Mouse (Mus musculus) liver, embryonic 13.5 days (tissue): Measurements from ENCODE around the gene Junb. TPM values are rescaled to one million over a fixed set of nuclear protein-coding genes. Genes with fewer than 3 reads are reported as not detected.
A peak's percentile ranks its signal among the peaks of the same experiment; 100 is the strongest.

Experiments
- ATAC-seq: fragments of 200-750 bp; cut with Nextera tagmentation; 2 replicates; pipeline ENCODE4 v1.8.0; 2017; ENCODE audit warnings: low read depth, mild to moderate bottlenecking, moderate number of reproducible peaks, moderate library complexity
- DNase-seq: peaks from one replicate; pipeline ENCODE4 v3.0.0; 2022
- H3K27ac ChIP-seq: fragments of 300-500 bp; sonication (generic); 2 replicates; pipeline ENCODE4 v1.5.1; 2015; ENCODE audit warnings: moderate library complexity, mild to moderate bottlenecking, inconsistent platforms
- H3K27me3 ChIP-seq: fragments of 300-500 bp; sonication (generic); 2 replicates; pipeline ENCODE4 v1.6.1; 2015; ENCODE audit warnings: mild to moderate bottlenecking, inconsistent platforms
- H3K36me3 ChIP-seq: fragments of 300-500 bp; sonication (generic); 2 replicates; pipeline ENCODE4 v1.6.1; 2015; ENCODE audit warnings: mild to moderate bottlenecking, inconsistent platforms
- H3K4me1 ChIP-seq: fragments of 300-500 bp; sonication (generic); replicated peaks from 2 replicates; pipeline ENCODE4 v1.6.1; 2015; ENCODE audit warnings: inconsistent platforms
- H3K4me2 ChIP-seq: fragments of 300-500 bp; sonication (generic); 2 replicates; pipeline ENCODE4 v1.6.1; 2015; ENCODE audit warnings: inconsistent platforms, mild to moderate bottlenecking, moderate library complexity
- H3K4me3 ChIP-seq: fragments of 300-500 bp; sonication (generic); replicated peaks from 2 replicates; pipeline ENCODE4 v1.5.1; 2015; ENCODE audit warnings: mild to moderate bottlenecking, inconsistent platforms
- H3K9ac ChIP-seq: fragments of 300-500 bp; sonication (generic); 2 replicates; pipeline ENCODE4 v1.6.1; 2015; ENCODE audit warnings: mild to moderate bottlenecking, inconsistent platforms
- H3K9me3 ChIP-seq: fragments of 300-500 bp; sonication (generic); replicated peaks from 2 replicates; pipeline ENCODE4 v1.6.1; 2016; ENCODE audit warnings: inconsistent platforms
- WGBS: fragments of 180-500 bp; shearing (Covaris S2); methylation state at CpG from one replicate; pipeline ENCODE4 v1.1.7; 2015; ENCODE audit not compliant: insufficient replicate concordance; 5-methylcytosine and 5-hydroxymethylcytosine counted together
- polyA plus RNA-seq: library from polyadenylated mRNA; unstranded; fragments of >200 nt; fragmentation: Nextera tagmentation; extraction: Ambion mirVana; gene quantifications from 2 replicates; pipeline ENCODE4 v1.2.1, GENCODE M21; 2015

Gene Junb
- polyA plus RNA-seq, 1 experiment from 2014 or later = 15.3 TPM

DNA sequence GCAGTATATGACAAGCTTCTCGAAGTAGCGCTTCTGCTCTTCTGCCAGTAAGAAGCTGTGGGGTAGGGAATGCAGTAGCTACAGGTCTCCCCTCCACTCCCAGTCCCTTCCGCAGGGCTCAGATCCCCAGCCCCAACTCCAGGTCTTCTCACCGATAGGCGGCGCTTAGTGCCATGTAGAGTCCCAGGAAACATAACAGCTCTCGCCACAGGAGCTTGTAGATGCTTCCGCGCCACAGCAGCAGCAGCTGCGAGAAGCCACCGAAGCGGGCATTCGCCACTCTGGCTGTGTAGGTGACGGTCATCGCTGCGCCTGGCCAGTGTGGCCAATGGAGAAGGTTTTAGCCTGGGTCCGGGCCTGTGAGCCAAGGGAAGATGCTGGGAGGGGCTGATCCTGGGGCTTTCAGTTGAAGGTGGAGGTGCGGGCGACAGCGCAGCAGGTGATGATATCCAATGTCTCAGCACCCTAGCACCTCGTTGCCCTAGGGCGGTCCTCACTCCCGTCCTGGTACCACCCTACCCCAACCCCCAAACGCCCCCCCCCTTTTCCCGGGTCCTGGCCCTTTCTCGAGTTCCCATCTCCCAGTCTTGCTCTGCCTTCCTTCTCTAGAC is 34.8 kb upstream of the Junb start:
- Histone ChIP-seq H3K9me3 (no peaks in the 10 kb centered on the region), H3K4me1 (peaks cover 4% of the 10 kb centered on the region; the same call in 1 of the 2 replicates), H3K27ac (no peak overlapping the region), H3K36me3 (peaks cover 13% of the 10 kb centered on the region), H3K9ac (0 out of 2 replicates have a peak overlapping the region, but pooled peaks have one; percentile 45), H3K4me3 (peak overlapping the region; percentile 29), H3K4me2 (peak overlapping the region; percentile 59), H3K27me3 (peaks cover 62% of the 10 kb centered on the region)
- peak; percentile 56; the same call in 1 of the 2 replicates for ATAC-seq
- WGBS = 3% methylated on average over 25 of the region's 26 CpGs
- DNase-seq = peak; percentile 60

DNA sequence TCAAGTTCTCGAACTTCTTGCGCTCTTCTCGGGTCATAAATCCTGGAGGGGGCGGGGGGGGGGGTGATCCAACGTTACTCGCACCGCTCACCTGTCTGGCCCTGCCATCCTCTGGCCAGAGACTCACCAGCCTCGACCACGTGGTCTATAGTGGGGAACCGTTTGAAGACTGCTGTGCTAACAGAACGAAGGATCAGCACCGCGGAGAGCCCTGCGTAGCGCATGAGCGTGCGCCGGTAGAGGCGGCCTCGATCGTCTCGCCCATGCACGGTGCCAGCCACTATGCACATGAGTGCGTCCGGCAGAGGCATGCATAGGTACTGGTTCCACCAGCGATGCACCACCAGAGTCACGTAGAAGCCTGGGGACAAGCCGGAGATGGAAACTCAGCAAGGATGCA is 32.7 kb upstream of the Junb start:
- H3K4me1 ChIP-seq = peaks cover 7% of the 10 kb centered on the region; the same call in 1 of the 2 replicates
- no peaks in the 10 kb centered on the region for H3K36me3 ChIP-seq
- H3K9me3 ChIP-seq = no peaks in the 10 kb centered on the region
- H3K27ac ChIP-seq = no peak overlapping the region
- ATAC-seq (no peak), DNase-seq (no peak)
- H3K27me3 ChIP-seq = peaks cover 80% of the 10 kb centered on the region
- H3K4me2 ChIP-seq = no peak overlapping the region
- WGBS = 12% methylated on average over 28 of the region's 28 CpGs
- no peak overlapping the region for H3K9ac ChIP-seq
- H3K4me3 ChIP-seq = no peak overlapping the region

DNA sequence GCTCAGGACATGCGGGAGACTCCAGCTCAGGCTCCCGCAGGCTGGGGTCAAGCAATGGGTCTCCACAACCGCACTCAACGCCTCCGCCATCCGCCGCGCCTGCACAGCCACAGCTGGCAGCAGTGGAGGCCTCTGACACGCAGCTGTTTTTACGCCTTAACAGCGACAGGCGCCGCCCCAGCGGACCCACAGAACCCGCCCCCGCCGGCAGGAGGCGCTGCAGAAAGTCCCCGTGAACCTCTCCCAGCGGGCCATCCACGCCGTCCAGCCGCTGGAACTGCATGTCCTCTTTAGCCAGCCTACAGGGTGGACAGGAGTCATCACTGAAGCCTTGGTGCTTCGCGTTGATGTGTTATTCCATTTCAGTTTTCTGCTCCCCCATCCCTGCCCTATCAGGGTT is 29.2 kb upstream of the Junb start:
- no peak for ATAC-seq
- DNase-seq = no peak

DNA sequence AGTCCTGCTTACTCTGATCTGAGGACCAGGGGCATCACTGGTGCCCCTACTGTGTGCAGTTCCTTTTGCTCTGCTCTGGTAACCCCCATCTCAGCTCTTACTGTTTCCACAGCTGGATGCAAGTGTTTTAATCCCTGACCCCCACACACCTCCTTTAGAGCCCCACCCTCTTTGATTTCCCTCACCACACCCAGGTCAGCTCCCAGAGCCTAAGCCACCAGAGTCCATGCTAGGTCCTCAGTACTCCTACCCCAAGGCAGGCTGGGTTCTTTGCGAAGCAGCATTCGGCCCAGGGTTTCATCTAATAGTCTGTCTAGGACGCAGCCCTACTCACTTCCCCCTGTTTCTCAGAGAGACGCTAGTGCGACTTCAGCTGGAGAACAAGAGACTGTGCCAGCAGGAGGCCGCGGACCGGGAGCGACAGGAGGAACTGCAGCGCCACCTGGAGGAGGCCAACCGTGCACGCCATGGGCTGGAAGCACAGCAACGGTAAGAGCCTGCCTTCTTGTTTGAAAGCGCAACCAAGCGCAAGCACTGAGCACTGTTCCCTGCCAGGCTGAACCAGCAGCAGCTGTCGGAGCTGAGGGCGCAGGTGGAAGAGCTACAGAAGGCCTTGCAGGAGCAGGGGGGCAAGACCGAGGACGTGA is 19.3 kb upstream of the Junb start:
- H3K9ac ChIP-seq = peak overlapping the region; percentile 50
- DNase-seq = peak; percentile 76
- H3K4me3 ChIP-seq = no peak overlapping the region
- no peaks in the 10 kb centered on the region for H3K36me3 ChIP-seq
- 6% methylated on average over 19 of the region's 19 CpGs for WGBS
- peaks cover 13% of the 10 kb centered on the region; the same call in 1 of the 2 replicates for H3K27me3 ChIP-seq
- peak overlapping the region; percentile 36 for H3K4me2 ChIP-seq
- ATAC-seq = peak; percentile 80
- no peak overlapping the region for H3K27ac ChIP-seq
- no peaks in the 10 kb centered on the region for H3K9me3 ChIP-seq
- H3K4me1 ChIP-seq = peaks cover 15% of the 10 kb centered on the region

More for the DNA sequence above, 29.2 kb upstream of the Junb start:
- WGBS = 21% methylated on average over 25 of the region's 25 CpGs
- Histone ChIP-seq H3K4me3 (no peak overlapping the region), H3K27me3 (peaks cover 59% of the 10 kb centered on the region), H3K36me3 (no peaks in the 10 kb centered on the region), H3K9ac (no peak overlapping the region), H3K27ac (no peak overlapping the region), H3K4me2 (no peak overlapping the region), H3K4me1 (peaks cover 3% of the 10 kb centered on the region; the same call in 1 of the 2 replicates), H3K9me3 (no peaks in the 10 kb centered on the region)

DNA sequence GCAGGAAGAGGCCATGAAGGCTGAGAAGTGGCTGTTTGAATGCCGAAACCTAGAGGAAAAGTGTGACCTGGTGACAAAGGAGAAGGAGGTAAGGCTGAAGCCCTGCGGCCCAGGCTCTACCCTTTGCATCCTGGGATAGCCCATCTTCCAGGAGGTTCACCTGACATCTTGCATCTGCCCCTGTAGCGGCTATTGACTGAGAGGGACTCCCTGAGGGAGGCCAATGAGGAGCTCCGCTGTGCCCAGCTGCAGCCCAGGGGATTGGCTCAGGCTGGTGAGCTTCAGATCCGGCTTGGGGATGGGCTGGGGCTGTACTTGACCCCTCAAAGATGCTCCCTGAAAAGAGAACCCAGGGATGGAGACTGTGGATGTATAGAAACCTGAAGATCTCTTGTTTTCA is 18.5 kb upstream of the Junb start:
- no peak overlapping the region for H3K4me3 ChIP-seq
- H3K27ac ChIP-seq = no peak overlapping the region
- WGBS = 82% methylated on average over 5 of the region's 5 CpGs
- H3K9ac ChIP-seq = no peak overlapping the region
- no peaks in the 10 kb centered on the region for H3K9me3 ChIP-seq
- H3K4me1 ChIP-seq = peaks cover 15% of the 10 kb centered on the region
- ATAC-seq (no peak), DNase-seq (no peak)
- H3K36me3 ChIP-seq = no peaks in the 10 kb centered on the region
- H3K27me3 ChIP-seq = peaks cover 13% of the 10 kb centered on the region; the same call in 1 of the 2 replicates
- H3K4me2 ChIP-seq = no peak overlapping the region

DNA sequence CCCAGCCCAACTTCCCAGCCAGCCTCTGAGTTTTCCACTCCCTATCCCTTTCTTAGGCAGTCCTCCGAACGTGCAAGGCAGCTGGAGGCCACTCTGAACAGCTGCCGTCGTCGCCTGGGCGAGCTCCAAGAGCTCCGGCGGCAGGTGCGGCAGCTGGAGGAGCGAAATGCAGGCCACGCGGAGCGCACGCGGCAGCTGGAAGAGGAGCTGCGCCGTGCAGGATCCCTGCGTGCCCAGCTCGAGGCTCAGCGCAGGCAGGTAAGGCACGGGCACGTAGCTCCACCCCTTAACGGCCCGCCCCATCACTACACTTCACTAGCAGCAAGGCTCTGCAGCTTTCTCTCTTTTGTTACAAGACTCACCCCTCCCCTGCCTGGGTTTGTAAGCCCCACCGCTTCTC is 17.2 kb upstream of the Junb start:
- Histone ChIP-seq H3K36me3 (no peaks in the 10 kb centered on the region), H3K9ac (no peak overlapping the region), H3K4me3 (no peak overlapping the region), H3K27me3 (peaks cover 13% of the 10 kb centered on the region; the same call in 1 of the 2 replicates), H3K4me1 (peaks cover 23% of the 10 kb centered on the region), H3K4me2 (no peak overlapping the region), H3K9me3 (no peaks in the 10 kb centered on the region), H3K27ac (no peak overlapping the region)
- WGBS = 56% methylated on average over 25 of the region's 25 CpGs
- DNase-seq (no peak), ATAC-seq (no peak)

DNA sequence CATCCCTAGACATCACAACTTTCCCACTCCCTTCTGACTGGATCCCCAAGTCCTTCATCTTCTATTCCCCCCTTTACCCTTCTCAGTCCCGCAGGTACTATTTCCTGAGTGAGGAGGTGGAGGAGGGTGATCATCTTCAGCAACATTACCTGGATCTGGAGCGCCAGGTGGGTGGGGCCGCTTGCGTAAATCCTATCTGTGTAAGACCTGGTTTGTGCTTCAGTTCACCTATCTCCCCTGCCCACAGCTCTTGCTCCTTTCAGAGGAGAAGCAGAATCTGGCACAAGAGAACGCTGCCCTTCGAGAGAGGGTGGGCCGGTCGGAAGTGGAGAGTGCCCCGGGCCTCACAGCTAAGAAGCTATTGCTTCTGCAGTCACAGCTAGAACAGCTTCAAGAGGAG is 15.9 kb upstream of the Junb start:
- Histone ChIP-seq H3K9ac (no peak overlapping the region), H3K27me3 (peaks cover 13% of the 10 kb centered on the region; the same call in 1 of the 2 replicates), H3K36me3 (no peaks in the 10 kb centered on the region), H3K4me1 (peaks cover 29% of the 10 kb centered on the region), H3K4me3 (no peak overlapping the region), H3K9me3 (no peaks in the 10 kb centered on the region), H3K4me2 (no peak overlapping the region), H3K27ac (no peak overlapping the region)
- DNase-seq (no peak), ATAC-seq (no peak)
- WGBS = 82% methylated on average over 9 of the region's 9 CpGs

DNA sequence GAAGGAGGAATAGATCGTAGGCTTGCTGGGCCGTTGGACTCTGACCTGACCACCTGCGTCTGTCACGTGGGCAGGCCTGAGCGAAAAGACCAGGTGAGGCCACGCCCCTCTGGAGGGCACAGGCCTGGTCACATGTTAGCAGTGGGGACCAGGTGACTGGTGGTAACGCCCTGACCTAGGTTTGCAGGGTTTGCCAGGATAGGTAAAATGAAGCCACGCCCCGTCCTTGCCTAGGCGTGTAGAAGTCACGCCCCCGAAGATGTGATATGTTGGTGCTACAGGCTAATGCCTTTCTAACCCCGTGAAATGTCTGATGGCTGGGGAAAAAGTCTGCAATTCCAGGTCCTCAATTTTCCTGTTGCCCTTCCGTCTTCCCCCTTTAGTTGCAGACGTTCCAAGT is 12.3 kb upstream of the Junb start:
- H3K36me3 ChIP-seq = no peaks in the 10 kb centered on the region
- H3K4me3 ChIP-seq = peak overlapping the region; percentile 70
- H3K9me3 ChIP-seq = no peaks in the 10 kb centered on the region
- peak overlapping the region; percentile 95 for H3K4me2 ChIP-seq
- H3K27me3 ChIP-seq = peaks cover 6% of the 10 kb centered on the region; the same call in 1 of the 2 replicates
- H3K27ac ChIP-seq = peak overlapping the region; percentile 81
- DNase-seq (peak; percentile 54), ATAC-seq (peak; percentile 52)
- WGBS = under 1% methylated on average over 15 of the region's 15 CpGs
- peak overlapping the region; percentile 76 for H3K9ac ChIP-seq
- H3K4me1 ChIP-seq = peaks cover 52% of the 10 kb centered on the region

DNA sequence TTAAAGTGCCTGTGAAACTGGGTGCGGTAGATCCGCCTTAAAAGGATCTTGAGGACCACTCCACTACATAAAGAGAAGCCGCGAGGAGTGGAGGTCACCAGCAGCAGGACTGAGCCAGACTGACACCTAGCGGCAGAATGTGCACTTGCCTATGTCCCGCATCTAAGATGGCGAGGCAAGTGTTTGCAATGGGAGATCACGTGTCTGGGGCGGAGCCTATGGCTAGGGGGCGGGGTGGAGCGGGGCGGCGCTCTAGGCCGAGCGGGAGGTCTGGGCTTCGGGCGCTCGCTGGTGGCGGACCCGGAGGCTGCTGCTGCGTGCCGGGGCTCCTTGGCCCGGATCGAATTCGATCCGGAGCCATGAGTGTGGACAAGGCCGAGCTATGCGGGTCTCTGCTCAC is 11.8 kb upstream of the Junb start, which contains the start of gene Hook2:
Gene Hook2, plus strand, starts transcription at position 255 of the 400 bp plus-strand sequence.
- H3K4me1 ChIP-seq = peaks cover 54% of the 10 kb centered on the region
- ATAC-seq = peak; percentile 84
- peak within 1 kb of the TSS; percentile 95 for H3K4me2 ChIP-seq

DNA sequence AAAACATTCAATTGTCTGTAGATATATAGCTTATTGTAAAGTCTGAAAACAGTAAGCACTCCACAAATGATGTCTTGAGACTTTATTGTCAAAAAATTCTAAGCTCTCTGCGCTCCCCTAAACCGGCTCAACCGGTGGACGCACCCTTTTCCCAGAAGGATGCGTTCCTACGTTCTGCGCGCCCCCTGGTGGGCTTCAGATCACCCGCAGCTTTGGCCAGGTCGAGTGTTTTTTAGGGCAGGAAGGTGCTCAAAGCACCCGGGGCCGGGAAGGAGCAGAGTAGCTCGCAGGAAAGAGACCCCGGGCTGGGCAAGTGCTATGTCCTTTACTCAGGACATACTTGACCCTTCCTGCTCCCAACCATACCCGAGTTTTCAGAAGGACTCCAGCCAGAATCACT is 11.3 kb upstream of the Junb start:
- DNase-seq = peak; percentile 91
- H3K27me3 ChIP-seq = no peaks in the 10 kb centered on the region
- peak overlapping the region; percentile 95 for H3K4me2 ChIP-seq
- H3K4me3 ChIP-seq = peak overlapping the region; percentile 70
- H3K4me1 ChIP-seq = peaks cover 59% of the 10 kb centered on the region
- no peaks in the 10 kb centered on the region for H3K9me3 ChIP-seq
- peak overlapping the region; percentile 84 for H3K9ac ChIP-seq
- under 1% methylated on average over 15 of the region's 15 CpGs for WGBS
- H3K27ac ChIP-seq = peak overlapping the region; percentile 90
- H3K36me3 ChIP-seq = no peaks in the 10 kb centered on the region
- ATAC-seq = peak; percentile 61

More for the DNA sequence above, 11.8 kb upstream of the Junb start, which contains the start of gene Hook2:
- peak within 1 kb of the TSS; percentile 90 for H3K27ac ChIP-seq
- peak; percentile 96 for DNase-seq
- H3K9me3 ChIP-seq = no peaks in the 10 kb centered on the region
- H3K36me3 ChIP-seq = no peaks in the 10 kb centered on the region
- H3K4me3 ChIP-seq = peak within 1 kb of the TSS; percentile 70
- H3K9ac ChIP-seq = peak within 1 kb of the TSS; percentile 84
- 1% methylated on average over 28 of the region's 28 CpGs for whole genome bisulfite sequencing
- H3K27me3 ChIP-seq = peaks cover 3% of the 10 kb centered on the region; the same call in 1 of the 2 replicates

DNA sequence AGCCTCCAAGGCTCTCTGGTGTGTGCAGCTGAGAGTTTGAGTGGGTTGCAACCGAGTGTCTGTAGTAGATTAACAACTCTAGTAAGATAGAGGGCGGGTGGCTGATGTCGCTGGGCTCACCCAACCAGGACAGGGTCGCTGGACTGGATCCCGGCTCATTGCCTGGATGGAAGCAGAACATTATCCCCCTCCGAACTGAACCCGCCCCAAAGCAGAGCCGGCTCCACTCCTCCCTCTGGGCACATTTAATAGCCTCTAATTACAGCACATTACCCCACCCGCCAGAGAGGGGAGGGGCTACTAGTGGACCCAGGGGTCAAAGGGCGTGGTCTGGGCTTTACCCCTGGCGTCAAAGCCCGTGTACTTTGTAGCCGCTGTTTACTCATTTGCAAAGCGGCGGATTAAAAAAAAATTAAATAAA is 10.8 kb upstream of the Junb start:
- no peaks in the 10 kb centered on the region for H3K36me3 ChIP-seq
- no peaks in the 10 kb centered on the region for H3K9me3 ChIP-seq
- peak; percentile 57 for DNase-seq
- peak overlapping the region; percentile 95 for H3K4me2 ChIP-seq
- no peaks in the 10 kb centered on the region for H3K27me3 ChIP-seq
- H3K4me3 ChIP-seq = peak overlapping the region; percentile 70
- H3K4me1 ChIP-seq = peaks cover 64% of the 10 kb centered on the region
- peak overlapping the region; percentile 84 for H3K9ac ChIP-seq
- peak overlapping the region; percentile 90 for H3K27ac ChIP-seq
- WGBS = 7% methylated on average over 15 of the region's 15 CpGs
- 0 out of 2 replicates have a peak, but pooled peaks have one; percentile 10 for ATAC-seq
